Mouse (Mus musculus) ES-Bruce4 (cell line): ENCODE results near the gene Gm45713. TPM values are rescaled to one million over a fixed set of nuclear protein-coding genes. Genes with fewer than 3 reads are reported as not detected.

ENCODE experiments used
- H3K27ac ChIP-seq: 2 replicates; pipeline ENCODE4 v1.5.1; 2012; ENCODE audit warnings: low read length, inconsistent platforms; ENCODE audit not compliant: insufficient read depth
- H3K27me3 ChIP-seq: 2 replicates; pipeline ENCODE4 v1.6.1; 2012; ENCODE audit warnings: mild to moderate bottlenecking, low read length, inconsistent platforms; ENCODE audit not compliant: control insufficient read depth, poor library complexity, insufficient read depth, severe bottlenecking
- H3K36me3 ChIP-seq: 2 replicates; pipeline ENCODE4 v1.6.1; 2012; ENCODE audit warnings: inconsistent platforms, mild to moderate bottlenecking, low read length, moderate library complexity; ENCODE audit not compliant: control insufficient read depth, poor library complexity, insufficient read depth, severe bottlenecking
- H3K4me1 ChIP-seq: one replicate; pipeline ENCODE4 v1.8.1; 2011; ENCODE audit warnings: low read length; ENCODE audit not compliant: control insufficient read depth, insufficient read depth
- H3K4me3 ChIP-seq: 2 replicates; pipeline ENCODE4 v1.5.1; 2011; ENCODE audit warnings: low read depth, mild to moderate bottlenecking, low read length
- H3K9ac ChIP-seq: 2 replicates; pipeline ENCODE4 v1.6.1; 2012; ENCODE audit warnings: low read depth, mild to moderate bottlenecking, inconsistent platforms; ENCODE audit not compliant: poor library complexity, severe bottlenecking
- H3K9me3 ChIP-seq: replicated peaks from 2 replicates; pipeline ENCODE4 v1.6.1; 2012; ENCODE audit warnings: mild to moderate bottlenecking, low read length, inconsistent platforms; ENCODE audit not compliant: control insufficient read depth, poor library complexity, insufficient read depth, severe bottlenecking
- CTCF ChIP-seq: IDR thresholded peaks from one replicate; pipeline ENCODE4 v1.8.1; 2011; ENCODE audit warnings: low read depth, low read length
- EP300 ChIP-seq: IDR thresholded peaks from 2 replicates; pipeline ENCODE4 v1.6.1; 2011; ENCODE audit warnings: low read depth, low read length; ENCODE audit not compliant: insufficient read depth
- POLR2A ChIP-seq: IDR thresholded peaks from one replicate; pipeline ENCODE4 v1.8.1; 2011; ENCODE audit warnings: low read length; ENCODE audit not compliant: insufficient read depth
- polyA plus RNA-seq: library from polyadenylated mRNA; stranded (reverse); fragments of >200 nt; gene quantifications from 2 replicates; pipeline ENCODE4 v1.2.4, GENCODE M21; 2011; ENCODE audit warnings: low read depth; ENCODE audit not compliant: missing spikeins, insufficient read depth, insufficient read length

The Gm45713 gene
- polyA plus RNA-seq, 1 experiment, result not detected

GRCm38 (mm10) chr7:45137171-45138006 is 1.4 kb upstream of the Gm45713 start:
- no peak overlapping the region for H3K4me3 ChIP-seq
- no peak for TF ChIP-seq CTCF
- no peak for TF ChIP-seq POLR2A
- TF ChIP-seq EP300, result no peak
- no peak overlapping the region for H3K27ac ChIP-seq

GRCm38 (mm10) chr7:45135370-45135769 is 661 bp downstream of the Gm45713 start:
- Histone ChIP-seq H3K27ac (no peak overlapping the region), H3K27me3 (no peaks in the 10 kb centered on the region), H3K9ac (no peak overlapping the region), H3K36me3 (no peaks in the 10 kb centered on the region), H3K4me1 (no peaks in the 10 kb centered on the region), H3K9me3 (no peaks in the 10 kb centered on the region), H3K4me3 (no peak overlapping the region)
- TF ChIP-seq CTCF (no peak), POLR2A (no peak), EP300 (no peak)

More at GRCm38 (mm10) chr7:45137171-45138006, 1.4 kb upstream of the Gm45713 start:
- H3K27me3 ChIP-seq, result no peaks in the 10 kb centered on the region
- H3K9me3 ChIP-seq, result no peaks in the 10 kb centered on the region
- H3K4me1 ChIP-seq, result no peaks in the 10 kb centered on the region
- 0 out of 2 replicates have a peak, but pooled peaks cover 4% of the 10 kb centered on the region for H3K36me3 ChIP-seq
- H3K9ac ChIP-seq, result no peak overlapping the region

DNA sequence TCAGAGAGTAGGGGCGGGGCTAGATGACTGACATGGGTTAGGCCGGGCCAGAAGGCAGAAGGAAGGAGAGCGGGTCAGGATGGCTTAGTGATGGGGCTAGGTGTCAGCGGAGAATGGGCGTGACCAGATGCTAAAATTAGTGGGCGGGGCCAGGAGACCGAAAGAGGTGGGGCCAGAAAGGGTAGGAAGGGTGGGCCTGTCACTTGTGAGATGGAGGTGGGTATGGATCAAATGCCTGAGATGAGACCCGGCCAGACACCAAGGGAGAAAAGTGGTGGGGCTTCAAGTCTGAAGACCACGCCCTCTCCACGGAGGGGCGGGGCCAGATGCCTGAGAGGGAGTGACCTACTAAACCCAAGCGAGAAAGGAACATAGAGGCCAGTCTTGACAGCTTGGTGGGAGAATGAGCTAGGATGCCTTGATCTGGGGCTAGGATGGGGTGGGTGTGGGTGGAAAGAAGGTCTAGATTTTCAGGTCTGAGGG is 1.4 kb downstream of the Gm45713 start:
- Histone ChIP-seq H3K27ac (no peak overlapping the region), H3K4me3 (no peak overlapping the region; the same call in 1 of the 2 replicates)

GRCm38 (mm10) chr7:45133446-45134159 is 2.4 kb downstream of the Gm45713 start:
- H3K27ac ChIP-seq, result no peak overlapping the region
- H3K4me1 ChIP-seq, result no peaks in the 10 kb centered on the region
- TF ChIP-seq POLR2A, result no peak
- TF ChIP-seq CTCF, result peak; percentile 84
- no peaks in the 10 kb centered on the region for H3K9me3 ChIP-seq
- H3K36me3 ChIP-seq, result no peaks in the 10 kb centered on the region
- H3K27me3 ChIP-seq, result no peaks in the 10 kb centered on the region
- no peak overlapping the region for H3K9ac ChIP-seq
- H3K4me3 ChIP-seq, result no peak overlapping the region

More for the DNA sequence above, 1.4 kb downstream of the Gm45713 start:
- H3K9ac ChIP-seq, result no peak overlapping the region
- H3K4me1 ChIP-seq, result no peaks in the 10 kb centered on the region
- H3K9me3 ChIP-seq, result no peaks in the 10 kb centered on the region
- no peaks in the 10 kb centered on the region for H3K27me3 ChIP-seq
- TF ChIP-seq EP300, result no peak
- no peak for TF ChIP-seq CTCF
- no peak for TF ChIP-seq POLR2A
- H3K36me3 ChIP-seq, result no peaks in the 10 kb centered on the region

DNA sequence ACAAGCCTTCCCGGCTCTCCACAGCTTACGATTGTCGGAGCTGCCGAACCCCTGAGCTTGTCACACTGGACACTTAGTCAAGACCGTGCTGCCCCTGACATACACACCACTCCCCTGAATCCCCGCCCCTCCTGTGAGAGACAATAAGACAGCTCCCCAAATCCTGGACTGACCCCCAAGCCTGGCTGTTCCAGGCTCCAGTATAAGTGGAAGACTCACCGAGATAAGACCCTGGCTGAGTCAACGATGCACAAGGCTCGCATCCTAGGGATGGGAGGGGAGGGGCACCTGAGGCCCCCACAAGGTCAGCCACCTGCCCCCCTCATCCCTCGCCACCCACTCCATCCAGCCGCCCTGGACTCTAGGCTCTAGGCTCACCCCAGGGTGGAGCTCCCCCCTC is 4.2 kb downstream of the Gm45713 start:
- no peak overlapping the region for H3K27ac ChIP-seq
- no peak for TF ChIP-seq POLR2A
- TF ChIP-seq CTCF, result no peak
- no peak for TF ChIP-seq EP300
- no peaks in the 10 kb centered on the region for H3K27me3 ChIP-seq
- no peaks in the 10 kb centered on the region for H3K9me3 ChIP-seq
- peaks cover 14% of the 10 kb centered on the region for H3K36me3 ChIP-seq
- H3K4me3 ChIP-seq, result peak overlapping the region; percentile 13
- H3K9ac ChIP-seq, result peak overlapping the region; percentile 50
- no peaks in the 10 kb centered on the region for H3K4me1 ChIP-seq
